Mouse (Mus musculus) hindbrain, embryonic 10.5 days (tissue): ENCODE results near the gene Jak1. TPM values are rescaled to one million over a fixed set of nuclear protein-coding genes. Genes with fewer than 3 reads are reported as not detected.

ENCODE experiments used
- DNase-seq: peaks from one replicate; pipeline ENCODE4 v3.0.0-alpha.2; 2017; ENCODE audit warnings: low spot score
- H3K27ac ChIP-seq: fragments of 300-500 bp; sonication (generic); 2 replicates; pipeline ENCODE4 v1.5.1; 2016; ENCODE audit warnings: mild to moderate bottlenecking, moderate library complexity
- H3K27me3 ChIP-seq: fragments of 300-500 bp; sonication (generic); 2 replicates; pipeline ENCODE4 v1.6.1; 2016; ENCODE audit warnings: mild to moderate bottlenecking; ENCODE audit not compliant: poor library complexity, insufficient read depth, severe bottlenecking
- H3K36me3 ChIP-seq: fragments of 300-500 bp; sonication (generic); 2 replicates; pipeline ENCODE4 v1.6.1; 2016; ENCODE audit warnings: mild to moderate bottlenecking, moderate library complexity
- H3K4me1 ChIP-seq: fragments of 300-500 bp; sonication (generic); replicated peaks from 2 replicates; pipeline ENCODE4 v1.6.1; 2016; ENCODE audit warnings: mild to moderate bottlenecking
- H3K4me3 ChIP-seq: fragments of 300-500 bp; sonication (generic); 2 replicates; pipeline ENCODE4 v1.5.1; 2016; ENCODE audit warnings: mild to moderate bottlenecking, moderate library complexity
- H3K9me3 ChIP-seq: fragments of 300-500 bp; sonication (generic); 2 replicates; pipeline ENCODE4 v1.6.1; 2016; ENCODE audit warnings: mild to moderate bottlenecking, moderate library complexity
- WGBS: fragments of 180-500 bp; shearing (Covaris S2); methylation state at CpG from one replicate; pipeline ENCODE4 v1.1.7; 2016; 5-methylcytosine and 5-hydroxymethylcytosine counted together
- polyA plus RNA-seq: library from polyadenylated mRNA; unstranded; fragments of >200 nt; fragmentation: Nextera tagmentation; extraction: Ambion mirVana; gene quantifications from 2 replicates; pipeline ENCODE4 v1.2.1, GENCODE M21; 2016

Jak1 gene
- polyA plus RNA-seq, 1 experiment from 2014 or later = 43.0 TPM

DNA sequence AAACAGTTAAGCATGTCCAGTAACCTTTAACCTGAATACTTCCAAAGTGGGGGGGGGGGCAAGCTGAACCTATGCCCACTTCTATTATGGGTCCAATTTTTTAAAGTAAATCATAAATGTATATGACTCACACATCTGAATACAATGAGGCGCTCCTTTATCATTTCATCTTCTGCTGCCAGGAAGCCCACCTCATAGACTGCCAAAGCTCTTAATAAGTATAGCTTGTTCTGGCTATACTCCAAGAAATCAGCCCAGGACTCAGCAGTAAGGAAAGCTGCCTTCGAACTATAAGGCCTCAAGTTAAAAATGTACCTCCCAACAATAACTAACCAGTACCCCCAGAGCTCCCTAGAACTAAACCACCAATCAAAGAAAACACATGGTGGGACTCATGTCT, 44.1 kb downstream of the Jak1 start:
- WGBS = 93% methylated on average over 2 of the region's 2 CpGs
- Histone ChIP-seq H3K9me3 (no peaks in the 10 kb centered on the region), H3K27ac (no peak overlapping the region), H3K4me1 (peaks cover 9% of the 10 kb centered on the region), H3K4me3 (no peak overlapping the region), H3K36me3 (no peaks in the 10 kb centered on the region), H3K27me3 (no peaks in the 10 kb centered on the region)
- no peak for DNase-seq

DNA sequence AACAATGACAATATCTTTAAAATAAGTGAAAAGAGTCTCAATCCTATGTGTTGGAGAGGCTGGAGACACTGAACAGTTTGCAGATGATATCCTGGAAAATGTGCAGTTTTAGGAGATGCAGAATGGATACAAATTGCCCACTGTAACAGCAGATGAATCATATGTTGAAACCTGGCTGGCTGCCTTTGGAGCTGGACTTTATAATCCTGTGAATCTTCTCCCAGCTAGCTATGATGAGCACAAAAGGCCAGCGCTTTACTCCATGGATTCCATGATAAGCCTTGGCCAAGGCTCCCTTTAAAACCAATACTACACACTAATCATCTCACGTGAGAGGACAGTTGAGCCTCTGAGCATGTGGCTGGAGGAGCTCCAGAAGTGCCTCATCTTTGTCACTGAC, 45.2 kb downstream of the Jak1 start:
- H3K36me3 ChIP-seq = no peaks in the 10 kb centered on the region
- DNase-seq = no peak
- no peak overlapping the region for H3K4me3 ChIP-seq
- peaks cover 9% of the 10 kb centered on the region for H3K4me1 ChIP-seq
- WGBS = 88% methylated on average over 2 of the region's 2 CpGs
- no peak overlapping the region for H3K27ac ChIP-seq
- no peaks in the 10 kb centered on the region for H3K9me3 ChIP-seq
- H3K27me3 ChIP-seq = no peaks in the 10 kb centered on the region

DNA sequence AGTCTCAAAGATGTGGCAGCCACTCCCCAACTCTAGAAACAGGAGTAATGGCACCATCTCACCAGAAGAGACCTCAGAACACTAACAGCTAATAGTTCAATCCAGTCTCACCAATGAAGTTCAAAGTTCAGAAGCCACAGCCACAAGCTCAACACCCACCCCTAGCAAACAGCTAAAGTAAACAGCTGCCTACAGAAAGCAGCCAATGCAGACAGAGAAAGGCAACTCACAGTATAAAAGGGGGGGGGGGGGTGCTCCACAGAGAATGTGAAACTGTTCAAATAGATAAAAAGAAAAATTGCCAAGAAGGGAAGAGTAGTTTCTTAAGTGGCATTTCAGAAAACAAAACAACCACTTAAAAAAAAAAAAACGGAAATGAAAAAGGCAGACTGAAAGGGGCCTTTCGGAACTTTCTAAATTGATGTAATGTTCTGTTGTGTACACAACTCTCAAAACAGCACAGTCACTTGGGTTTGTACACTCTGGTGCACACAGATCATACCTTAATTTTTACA, 48.0 kb downstream of the Jak1 start:
- peaks cover 9% of the 10 kb centered on the region for H3K4me1 ChIP-seq
- H3K36me3 ChIP-seq = no peaks in the 10 kb centered on the region
- no peaks in the 10 kb centered on the region for H3K9me3 ChIP-seq
- no peaks in the 10 kb centered on the region for H3K27me3 ChIP-seq
- 89% methylated on average over 2 of the region's 2 CpGs for WGBS
- no peak overlapping the region for H3K27ac ChIP-seq
- H3K4me3 ChIP-seq = no peak overlapping the region
- DNase-seq = no peak

DNA sequence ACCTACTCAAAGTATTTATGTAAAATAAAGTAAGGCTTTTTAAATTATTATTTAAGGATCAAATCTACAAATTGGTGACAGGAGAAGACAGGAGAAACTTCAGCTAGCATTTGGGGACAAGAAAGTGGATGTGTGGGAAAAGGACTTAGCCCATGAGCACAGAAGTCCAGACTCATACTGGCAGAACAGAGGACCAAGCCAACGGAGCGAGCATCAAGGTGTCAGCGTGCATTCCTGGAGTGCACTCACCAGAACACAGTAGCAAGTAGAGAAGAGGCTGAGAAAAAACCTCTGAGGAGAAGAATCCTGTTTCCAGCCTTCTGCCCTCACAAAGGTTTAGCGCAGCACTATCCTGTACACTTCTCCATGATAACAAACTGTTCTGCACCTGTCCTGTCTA, 48.8 kb downstream of the Jak1 start:
- WGBS = 94% methylated on average over 4 of the region's 4 CpGs

DNA sequence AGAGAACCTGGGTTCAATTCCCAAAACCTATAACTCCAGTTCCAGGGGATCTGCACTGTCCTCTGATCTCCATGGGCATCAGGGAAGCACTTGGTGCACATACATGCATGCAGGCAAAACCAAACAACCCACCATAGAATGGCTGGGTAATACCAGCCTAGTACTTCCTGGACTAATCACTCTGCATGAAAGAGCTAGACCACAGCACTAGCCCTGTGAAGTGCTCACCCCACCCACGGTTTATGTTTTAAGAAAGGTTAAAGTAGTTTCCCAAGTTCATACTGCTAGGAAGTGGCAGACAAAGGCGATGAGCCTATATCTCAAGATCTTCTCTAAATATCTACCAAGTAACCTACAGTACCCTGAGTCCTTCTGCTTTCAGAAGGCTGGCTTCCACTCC, 51.6 kb downstream of the Jak1 start:
- no peak for DNase-seq
- WGBS = 92% methylated on average over 2 of the region's 2 CpGs
- Histone ChIP-seq H3K4me3 (no peak overlapping the region), H3K4me1 (peaks cover 9% of the 10 kb centered on the region), H3K36me3 (no peaks in the 10 kb centered on the region), H3K27ac (no peak overlapping the region), H3K9me3 (no peaks in the 10 kb centered on the region), H3K27me3 (no peaks in the 10 kb centered on the region)

More for the DNA sequence above, 48.8 kb downstream of the Jak1 start:
- peaks cover 9% of the 10 kb centered on the region for H3K4me1 ChIP-seq
- H3K9me3 ChIP-seq = no peaks in the 10 kb centered on the region
- H3K27ac ChIP-seq = no peak overlapping the region
- no peaks in the 10 kb centered on the region for H3K27me3 ChIP-seq
- no peak overlapping the region for H3K4me3 ChIP-seq
- H3K36me3 ChIP-seq = no peaks in the 10 kb centered on the region
- no peak for DNase-seq

DNA sequence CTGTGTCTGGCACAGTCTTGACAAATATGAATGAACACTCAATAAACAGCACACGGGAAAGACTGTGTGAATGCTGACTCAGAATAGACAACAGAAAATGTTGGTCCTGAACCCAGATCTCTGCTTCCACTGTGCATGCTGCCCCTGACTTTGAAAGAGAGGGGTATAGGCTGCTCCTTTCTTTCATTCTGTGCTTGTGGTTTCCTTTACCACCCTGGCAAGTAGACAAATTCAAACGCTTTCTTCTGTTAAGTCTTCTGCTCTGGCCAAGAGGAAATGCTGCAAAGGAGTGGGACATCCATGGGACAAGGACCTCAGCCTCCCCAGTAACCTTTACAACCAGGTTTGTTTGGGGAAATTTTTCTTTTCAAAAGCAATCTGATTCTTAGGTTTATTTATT, 57.6 kb downstream of the Jak1 start:
- Histone ChIP-seq H3K4me3 (no peak overlapping the region), H3K4me1 (no peaks in the 10 kb centered on the region), H3K9me3 (no peaks in the 10 kb centered on the region), H3K36me3 (no peaks in the 10 kb centered on the region), H3K27ac (no peak overlapping the region), H3K27me3 (no peaks in the 10 kb centered on the region)
- DNase-seq = no peak
- 84% methylated on average over 2 of the region's 2 CpGs for WGBS

DNA sequence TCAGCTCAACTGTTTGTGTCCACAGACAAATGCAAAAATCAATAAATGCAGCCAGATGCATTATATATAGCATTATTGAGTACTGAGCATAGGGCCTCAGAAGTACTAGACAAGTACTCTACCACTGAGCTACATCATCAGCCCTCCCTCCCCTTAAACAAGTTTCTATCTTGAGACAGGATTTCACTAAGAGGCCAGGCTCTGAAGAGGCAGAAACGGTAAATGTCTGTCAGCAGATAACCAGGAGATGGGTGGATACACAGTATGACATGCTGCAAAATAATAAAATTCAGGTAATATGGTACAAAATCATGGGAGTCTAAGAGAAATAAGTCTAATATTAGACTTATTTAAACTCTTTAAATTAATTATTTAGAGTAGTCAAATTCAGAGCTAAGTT, 61.6 kb downstream of the Jak1 start:
- no peak for DNase-seq
- Histone ChIP-seq H3K4me3 (no peak overlapping the region), H3K27ac (no peak overlapping the region), H3K4me1 (no peaks in the 10 kb centered on the region), H3K27me3 (no peaks in the 10 kb centered on the region), H3K36me3 (no peaks in the 10 kb centered on the region), H3K9me3 (no peaks in the 10 kb centered on the region)
- 88% methylated on average over 1 of the region's 1 CpGs for WGBS

DNA sequence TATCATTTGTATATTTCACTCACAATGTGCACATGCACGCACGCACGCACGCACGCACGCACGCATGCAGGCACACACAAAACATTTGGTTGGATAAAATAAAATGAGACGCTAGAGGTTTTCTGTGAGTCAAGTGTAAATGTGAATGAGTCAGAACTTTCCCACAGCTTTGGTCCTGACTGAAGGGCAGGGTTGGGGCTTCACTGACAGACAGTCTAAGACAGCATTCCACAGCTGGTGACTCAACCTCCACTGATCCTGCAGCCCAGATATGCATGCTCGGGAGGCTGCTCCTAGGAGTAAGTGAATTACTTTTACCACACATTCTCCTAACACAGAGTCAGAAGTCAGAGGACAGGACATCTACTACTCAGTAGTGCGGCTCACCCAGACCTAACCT, 62.5 kb downstream of the Jak1 start:
- WGBS = 93% methylated on average over 10 of the region's 10 CpGs
- Histone ChIP-seq H3K4me3 (no peak overlapping the region), H3K9me3 (no peaks in the 10 kb centered on the region), H3K27me3 (no peaks in the 10 kb centered on the region), H3K36me3 (no peaks in the 10 kb centered on the region), H3K27ac (no peak overlapping the region), H3K4me1 (no peaks in the 10 kb centered on the region)
- no peak for DNase-seq

DNA sequence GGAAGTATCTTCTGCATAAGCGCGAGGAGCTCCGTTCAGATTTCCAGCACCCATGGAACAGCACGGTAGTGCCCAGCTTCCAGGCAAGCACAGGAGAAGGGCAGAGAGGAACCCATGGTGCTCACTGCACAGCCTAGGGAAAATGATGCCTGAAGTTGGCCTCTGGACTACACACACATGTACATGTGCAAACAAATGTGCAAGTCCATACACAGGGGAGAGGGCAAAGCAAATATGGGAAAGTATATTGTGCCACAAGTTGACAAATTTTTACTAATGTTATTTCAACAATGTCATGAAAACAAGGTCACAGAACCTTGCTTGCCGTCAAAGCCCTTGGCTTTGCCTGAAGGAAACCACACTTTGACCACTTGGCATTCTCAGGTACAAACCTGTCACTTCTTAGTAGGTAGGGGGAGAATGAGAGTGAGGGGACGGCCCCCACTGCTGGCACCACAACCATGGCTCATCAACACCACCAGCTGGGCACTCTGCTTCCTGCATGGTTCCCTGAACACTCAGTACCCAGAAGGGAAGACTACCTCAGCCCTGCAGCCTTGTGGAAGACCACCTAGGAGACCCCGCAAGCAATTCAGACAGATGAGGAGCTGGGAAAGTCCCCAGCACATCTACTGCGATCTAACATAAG, 65.5 kb downstream of the Jak1 start:
- H3K36me3 ChIP-seq = no peaks in the 10 kb centered on the region
- H3K27ac ChIP-seq = no peak overlapping the region
- no peaks in the 10 kb centered on the region for H3K27me3 ChIP-seq
- H3K4me3 ChIP-seq = no peak overlapping the region
- no peak for DNase-seq
- H3K9me3 ChIP-seq = no peaks in the 10 kb centered on the region
- H3K4me1 ChIP-seq = no peaks in the 10 kb centered on the region
- WGBS = 92% methylated on average over 8 of the region's 8 CpGs

DNA sequence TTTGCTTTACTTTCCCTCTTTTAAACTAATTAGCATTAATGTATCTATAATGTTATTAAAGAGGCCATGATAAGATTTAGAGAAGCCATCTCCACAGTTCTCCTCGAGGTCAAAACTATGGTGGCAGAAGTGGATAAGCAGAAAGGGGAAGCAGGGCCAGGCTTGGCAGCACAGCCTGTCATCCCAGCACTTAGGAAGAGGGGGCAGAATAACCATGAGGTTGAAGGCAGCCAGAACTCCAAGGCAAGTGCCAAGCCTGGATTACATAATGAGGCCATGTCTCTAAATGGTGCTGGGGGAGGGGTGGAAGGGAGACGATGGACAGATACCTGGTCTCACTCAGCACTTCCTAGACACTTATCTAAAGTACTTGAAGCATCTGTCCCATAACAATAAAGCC, 66.7 kb downstream of the Jak1 start:
- no peak overlapping the region for H3K27ac ChIP-seq
- 72% methylated on average over 2 of the region's 2 CpGs for WGBS
- H3K4me3 ChIP-seq = no peak overlapping the region
- DNase-seq = no peak
- no peaks in the 10 kb centered on the region for H3K36me3 ChIP-seq
- no peaks in the 10 kb centered on the region for H3K4me1 ChIP-seq
- no peaks in the 10 kb centered on the region for H3K9me3 ChIP-seq
- no peaks in the 10 kb centered on the region for H3K27me3 ChIP-seq

DNA sequence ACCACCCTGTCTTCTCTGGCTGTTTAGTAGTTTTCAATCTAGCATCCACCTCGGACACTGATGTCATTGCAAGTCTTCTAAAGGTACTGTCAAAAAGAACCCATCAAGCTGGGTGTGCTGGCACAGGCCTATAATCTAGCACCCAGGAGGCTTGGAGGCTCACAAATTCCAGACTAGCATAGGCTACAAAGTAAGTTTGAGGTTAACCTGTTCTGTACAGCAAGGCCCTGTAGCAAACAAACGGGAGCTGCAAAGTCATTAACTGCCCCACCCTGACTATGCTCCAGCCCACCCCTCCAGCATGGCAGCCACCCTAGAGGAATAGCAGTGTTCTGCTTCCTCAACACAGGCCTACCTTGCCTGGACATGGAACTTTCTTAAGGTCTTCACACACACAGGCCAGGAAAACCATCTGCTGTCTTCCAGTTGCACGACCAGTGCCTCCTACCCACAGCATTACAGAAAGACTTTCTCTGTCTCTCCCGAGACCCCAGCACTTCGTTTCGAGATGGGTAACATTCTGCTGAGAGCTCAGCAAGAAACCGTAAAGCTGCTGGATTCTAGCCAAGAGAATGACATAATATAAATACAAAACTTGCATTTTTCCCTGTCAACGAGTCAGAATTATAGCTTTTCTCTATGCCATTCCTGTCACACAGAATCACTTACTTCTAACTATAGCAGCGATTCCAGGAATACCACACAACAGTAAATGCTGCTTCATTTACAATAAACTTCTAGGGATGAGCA, 67.5 kb downstream of the Jak1 start:
- Histone ChIP-seq H3K9me3 (no peaks in the 10 kb centered on the region), H3K27me3 (no peaks in the 10 kb centered on the region), H3K36me3 (no peaks in the 10 kb centered on the region), H3K4me3 (no peak overlapping the region), H3K27ac (no peak overlapping the region), H3K4me1 (no peaks in the 10 kb centered on the region)
- WGBS = 90% methylated on average over 9 of the region's 9 CpGs
- no peak for DNase-seq

DNA sequence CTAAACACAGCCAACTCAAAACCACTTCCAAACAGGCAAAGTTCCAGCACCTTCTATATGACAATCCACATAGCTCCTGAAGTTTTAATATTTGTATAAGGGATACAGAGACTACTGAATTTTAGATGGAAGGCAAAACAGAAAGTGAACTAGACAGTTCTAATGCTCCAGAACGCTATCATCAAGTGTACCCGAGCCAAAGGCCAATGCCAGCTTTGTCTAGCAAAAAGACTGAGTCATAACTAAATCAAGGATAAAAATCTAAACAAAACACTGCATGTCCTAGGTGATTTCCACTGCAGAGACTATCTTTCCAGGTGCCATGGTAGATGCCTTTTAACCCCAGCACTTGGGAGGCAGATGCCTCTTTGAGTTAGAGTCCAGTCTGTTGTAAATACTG, 68.7 kb downstream of the Jak1 start:
- Histone ChIP-seq H3K4me1 (no peaks in the 10 kb centered on the region), H3K9me3 (no peaks in the 10 kb centered on the region), H3K27me3 (no peaks in the 10 kb centered on the region), H3K36me3 (no peaks in the 10 kb centered on the region), H3K4me3 (no peak overlapping the region), H3K27ac (no peak overlapping the region)
- no peak for DNase-seq
- WGBS = 94% methylated on average over 2 of the region's 2 CpGs

DNA sequence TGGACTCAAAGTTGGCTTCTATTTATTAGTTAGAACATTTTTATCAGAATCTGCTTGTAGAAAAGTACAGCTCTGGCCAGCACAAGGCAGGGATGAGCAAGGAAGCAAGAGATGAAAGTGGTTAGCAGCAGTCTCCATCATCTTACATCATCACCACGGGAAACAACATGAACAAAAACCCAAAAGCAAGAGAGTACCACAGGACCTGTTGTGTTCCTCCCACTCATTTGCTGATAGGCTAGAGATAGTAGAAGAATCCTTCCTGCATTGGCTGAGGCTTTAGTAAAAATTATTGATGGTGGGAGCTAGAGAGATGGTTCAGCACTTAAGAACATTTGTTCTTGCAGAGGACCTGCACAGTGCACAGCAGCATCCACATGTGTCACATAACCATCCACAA, 70.9 kb downstream of the Jak1 start:
- Histone ChIP-seq H3K4me1 (no peaks in the 10 kb centered on the region), H3K27me3 (no peaks in the 10 kb centered on the region), H3K36me3 (peaks cover 5% of the 10 kb centered on the region; the same call in 1 of the 2 replicates), H3K9me3 (no peaks in the 10 kb centered on the region), H3K4me3 (no peak overlapping the region), H3K27ac (no peak overlapping the region)
- no peak for DNase-seq
- 90% methylated on average over 1 of the region's 1 CpGs for WGBS
